Mouse (Mus musculus) embryonic facial prominence, embryonic 15.5 days (tissue): ENCODE data around the gene DXBay18. TPM values are rescaled to one million over a fixed set of nuclear protein-coding genes. Genes with fewer than 3 reads are reported as not detected.
"Not testable (repeated sequence)": the region's sequence is repeated elsewhere in the genome, so short reads cannot be mapped to it uniquely, and the experiment has no call there.

ENCODE experiments used
- ATAC-seq: fragments of 200-750 bp; cut with Nextera tagmentation; 2 replicates; pipeline ENCODE4 v1.8.0; 2017; ENCODE audit warnings: low read depth, moderate TSS enrichment; ENCODE audit not compliant: insufficient number of reproducible peaks, low FRiP score, low TSS enrichment
- H3K27ac ChIP-seq: fragments of 300-500 bp; sonication (generic); replicated peaks from 2 replicates; pipeline ENCODE4 v1.5.1; 2015; ENCODE audit warnings: mild to moderate bottlenecking, inconsistent platforms
- H3K27me3 ChIP-seq: fragments of 300-500 bp; sonication (generic); 2 replicates; pipeline ENCODE4 v1.6.1; 2015; ENCODE audit warnings: inconsistent platforms
- H3K36me3 ChIP-seq: fragments of 300-500 bp; sonication (generic); 2 replicates; pipeline ENCODE4 v1.6.1; 2015; ENCODE audit warnings: mild to moderate bottlenecking, inconsistent platforms
- H3K4me1 ChIP-seq: fragments of 300-500 bp; sonication (generic); 2 replicates; pipeline ENCODE4 v1.6.1; 2015; ENCODE audit warnings: inconsistent platforms
- H3K4me2 ChIP-seq: fragments of 300-500 bp; sonication (generic); replicated peaks from 2 replicates; pipeline ENCODE4 v1.6.1; 2015; ENCODE audit warnings: mild to moderate bottlenecking, inconsistent platforms
- H3K4me3 ChIP-seq: fragments of 300-500 bp; sonication (generic); replicated peaks from 2 replicates; pipeline ENCODE4 v1.5.1; 2015; ENCODE audit warnings: mild to moderate bottlenecking, inconsistent platforms
- H3K9ac ChIP-seq: fragments of 300-500 bp; sonication (generic); 2 replicates; pipeline ENCODE4 v1.6.1; 2015; ENCODE audit warnings: inconsistent platforms
- H3K9me3 ChIP-seq: fragments of 300-500 bp; sonication (generic); replicated peaks from 2 replicates; pipeline ENCODE4 v1.6.1; 2016; ENCODE audit warnings: inconsistent platforms
- WGBS: fragments of 180-500 bp; shearing (Covaris S2); methylation state at CpG from one replicate; pipeline ENCODE4 v1.1.7; 2015; 5-methylcytosine and 5-hydroxymethylcytosine counted together
- polyA plus RNA-seq: library from polyadenylated mRNA; unstranded; fragments of >200 nt; fragmentation: Nextera tagmentation; extraction: Ambion mirVana; gene quantifications from 2 replicates; pipeline ENCODE4 v1.2.1, GENCODE M21; 2015

DXBay18 gene
- 0.08 TPM in 1 of 2 replicates, not detected in the other for polyA plus RNA-seq

DNA sequence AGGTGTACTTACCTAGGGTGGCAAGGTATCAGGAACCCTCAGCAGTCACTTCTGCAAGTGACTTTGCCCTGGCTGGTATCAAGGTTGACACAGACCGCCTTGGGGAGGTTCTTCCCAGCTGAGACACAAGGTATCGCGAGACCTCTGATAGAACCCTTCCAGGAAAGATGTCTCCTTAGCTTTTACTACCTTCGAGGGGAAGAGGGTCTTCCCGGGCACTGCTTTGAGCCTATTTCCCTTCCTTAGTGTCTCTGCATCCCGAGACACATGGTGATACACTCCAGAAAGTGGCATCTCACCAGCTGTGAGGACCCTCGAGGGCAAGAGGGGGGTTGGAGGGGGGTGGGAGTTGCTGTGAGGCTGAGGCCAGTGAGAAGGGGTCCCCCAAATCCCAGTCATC is at the start of gene DXBay18:
Gene DXBay18 (minus strand): TSS at position 101 of the 400 bp plus-strand sequence.
- no CpG with 5 or more reads among the region's 7 CpGs for WGBS
- H3K27ac ChIP-seq, H3K27me3 ChIP-seq, H3K4me3 ChIP-seq, ATAC-seq, H3K4me2 ChIP-seq, H3K9ac ChIP-seq, H3K9me3 ChIP-seq, H3K36me3 ChIP-seq, H3K4me1 ChIP-seq: not testable (repeated sequence)

DNA sequence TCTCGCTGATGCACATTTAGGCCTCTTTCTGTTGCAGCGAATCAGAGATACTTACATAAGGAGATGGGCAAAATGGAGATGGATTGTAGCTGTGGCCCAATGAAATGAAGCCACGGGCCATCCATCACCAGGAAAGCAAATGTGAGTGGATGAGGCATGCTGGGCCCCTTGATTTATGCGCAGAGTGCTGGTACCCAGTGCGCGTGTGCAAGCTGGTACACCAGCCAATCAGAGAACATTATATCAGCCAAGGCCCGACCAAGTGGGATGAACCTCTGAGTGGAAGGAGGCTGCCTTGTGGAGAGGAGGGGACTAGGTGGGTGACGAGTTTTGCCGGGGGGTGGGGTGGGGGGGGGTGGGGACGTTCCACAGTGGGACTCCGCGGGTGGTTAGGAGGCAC is 42.7 kb upstream of the DXBay18 start, which contains the start of gene Xlr3b:
Gene Xlr3b (plus strand): TSS at position 274 of the 400 bp plus-strand sequence.
- not testable (repeated sequence) for ATAC-seq, H3K36me3 ChIP-seq, H3K4me2 ChIP-seq, H3K27ac ChIP-seq, H3K9me3 ChIP-seq, H3K4me3 ChIP-seq, H3K4me1 ChIP-seq, H3K27me3 ChIP-seq, H3K9ac ChIP-seq
- WGBS: 78% methylated on average over 12 of the region's 12 CpGs

GRCm38 (mm10) chrX:73176889-73177288 is 27.6 kb upstream of the DXBay18 start, which contains the start of gene Spin2d:
Gene Spin2d, minus strand, starts transcription at chrX:73176989.
- H3K4me2 ChIP-seq, H3K27me3 ChIP-seq, H3K36me3 ChIP-seq, H3K9me3 ChIP-seq, ATAC-seq, H3K4me3 ChIP-seq, H3K9ac ChIP-seq, H3K4me1 ChIP-seq, H3K27ac ChIP-seq: not testable (repeated sequence)
- 91% methylated on average over 6 of the region's 15 CpGs for WGBS

GRCm38 (mm10) chrX:73148496-73148895 is 754 bp downstream of the DXBay18 start, which contains the start of gene Xlr5b:
Gene Xlr5b, plus strand, starts transcription at chrX:73148796.
- not testable (repeated sequence) for H3K4me2 ChIP-seq, H3K36me3 ChIP-seq, H3K9me3 ChIP-seq, H3K27ac ChIP-seq, H3K27me3 ChIP-seq, H3K4me1 ChIP-seq, H3K4me3 ChIP-seq, H3K9ac ChIP-seq, ATAC-seq
- WGBS: no CpG with 5 or more reads among the region's 20 CpGs

- H3K36me3 ChIP-seq, ATAC-seq, H3K4me3 ChIP-seq, H3K4me2 ChIP-seq, H3K9ac ChIP-seq, H3K4me1 ChIP-seq, H3K9me3 ChIP-seq, H3K27ac ChIP-seq, H3K27me3 ChIP-seq: not testable (repeated sequence)
- WGBS: no CpG with 5 or more reads among the region's 7 CpGs
Measured at GRCm38 (mm10) chrX:73143218-73143618, 6.0 kb downstream of the DXBay18 start.

GRCm38 (mm10) chrX:73122859-73123829 is 26.1 kb downstream of the DXBay18 start:
- not testable (repeated sequence) for H3K4me3 ChIP-seq, H3K27ac ChIP-seq, H3K4me2 ChIP-seq, H3K9me3 ChIP-seq, ATAC-seq, H3K4me1 ChIP-seq, H3K9ac ChIP-seq, H3K36me3 ChIP-seq, H3K27me3 ChIP-seq
- WGBS: no CpG with 5 or more reads among the region's 12 CpGs

- H3K4me1 ChIP-seq, ATAC-seq: not testable (repeated sequence)
- WGBS: no CpG with 5 or more reads among the region's 7 CpGs
Measured at GRCm38 (mm10) chrX:73116747-73117146, 32.5 kb downstream of the DXBay18 start, which contains the start of gene Gm14685. Gene Gm14685, plus strand, starts transcription at chrX:73117047.

GRCm38 (mm10) chrX:73096941-73097508 is 52.2 kb downstream of the DXBay18 start, which contains the start of gene Xlr3a:
Gene Xlr3a, minus strand, starts transcription at chrX:73097095.
- H3K27ac ChIP-seq, H3K36me3 ChIP-seq, H3K9me3 ChIP-seq, H3K4me2 ChIP-seq, H3K4me1 ChIP-seq, ATAC-seq, H3K27me3 ChIP-seq, H3K9ac ChIP-seq, H3K4me3 ChIP-seq: not testable (repeated sequence)
- WGBS: 68% methylated on average over 13 of the region's 13 CpGs

More at GRCm38 (mm10) chrX:73116747-73117146, 32.5 kb downstream of the DXBay18 start, which contains the start of gene Gm14685:
- H3K9me3 ChIP-seq, H3K9ac ChIP-seq, H3K27ac ChIP-seq, H3K4me2 ChIP-seq, H3K36me3 ChIP-seq, H3K4me3 ChIP-seq, H3K27me3 ChIP-seq: not testable (repeated sequence)

Other genes starting within 250 kb of the DXBay18 start
- gene Cetn2, start 231.0 kb downstream of the DXBay18 start, polyA plus RNA-seq: 72.4 and 91.9 TPM in 2 replicates
- 20.5 and 21.5 TPM in 2 replicates for gene Nsdhl, start 230.9 kb downstream of the DXBay18 start, polyA plus RNA-seq
- gene Zfp185, start 162.1 kb downstream of the DXBay18 start, polyA plus RNA-seq: 31.3 and 36.0 TPM in 2 replicates
- gene Pnma5, start 112.3 kb downstream of the DXBay18 start, polyA plus RNA-seq: 0.16 and 0.30 TPM in 2 replicates
- 0.12 and 0.16 TPM in 2 replicates for gene Pnma3, start 84.7 kb downstream of the DXBay18 start, polyA plus RNA-seq
- gene Xlr4a, start 67.0 kb downstream of the DXBay18 start, polyA plus RNA-seq: 0.53 and 0.72 TPM in 2 replicates
- gene Xlr3a, start 52.4 kb downstream of the DXBay18 start, polyA plus RNA-seq: 2.0 and 2.1 TPM in 2 replicates
- 0.08 and 0.15 TPM in 2 replicates for gene Gm14685, start 32.4 kb downstream of the DXBay18 start, polyA plus RNA-seq
- gene Xlr5b, start 654 bp downstream of the DXBay18 start, polyA plus RNA-seq: not detected in 2 replicates
- not detected in 2 replicates for gene Spin2d, start 27.5 kb upstream of the DXBay18 start, polyA plus RNA-seq
- 7.8 and 11.0 TPM in 2 replicates for gene Xlr3b, start 42.8 kb upstream of the DXBay18 start, polyA plus RNA-seq
- 0.70 and 1.0 TPM in 2 replicates for gene Xlr4b, start 64.9 kb upstream of the DXBay18 start, polyA plus RNA-seq
- gene F8a, start 78.8 kb upstream of the DXBay18 start, polyA plus RNA-seq: 13.3 and 14.6 TPM in 2 replicates
- gene Xlr4c, start 93.7 kb upstream of the DXBay18 start, polyA plus RNA-seq: 0.58 and 0.75 TPM in 2 replicates
- gene Xlr3c, start 115.9 kb upstream of the DXBay18 start, polyA plus RNA-seq: not detected in 2 replicates
- not detected in 2 replicates for gene Xlr5a, start 143.5 kb upstream of the DXBay18 start, polyA plus RNA-seq
- gene Xlr5c, start 143.5 kb upstream of the DXBay18 start, polyA plus RNA-seq: not detected in 2 replicates
- gene Gm45015, start 187.4 kb upstream of the DXBay18 start, polyA plus RNA-seq: not detected in 2 replicates
- gene Zfp275, start 193.2 kb upstream of the DXBay18 start, polyA plus RNA-seq: 17.2 and 17.7 TPM in 2 replicates
- gene Gm18336, start 249.3 kb upstream of the DXBay18 start, polyA plus RNA-seq: 0.09 TPM in 1 of 2 replicates, not detected in the other